Mouse (Mus musculus) liver, embryonic 12.5 days (tissue): ENCODE measurements around the gene Heatr5b. TPM values are rescaled to one million over a fixed set of nuclear protein-coding genes. Genes with fewer than 3 reads are reported as not detected.

Experiments
- ATAC-seq: fragments of 200-750 bp; cut with Nextera tagmentation; 2 replicates; pipeline ENCODE4 v1.8.0; 2017; ENCODE audit warnings: moderate number of reproducible peaks, mild to moderate bottlenecking, moderate library complexity
- H3K27ac ChIP-seq: fragments of 300-500 bp; sonication (generic); 2 replicates; pipeline ENCODE4 v1.5.1; 2016; ENCODE audit warnings: mild to moderate bottlenecking
- H3K27me3 ChIP-seq: fragments of 300-500 bp; sonication (generic); replicated peaks from 2 replicates; pipeline ENCODE4 v1.6.1; 2016; ENCODE audit warnings: mild to moderate bottlenecking, moderate library complexity
- H3K36me3 ChIP-seq: fragments of 300-500 bp; sonication (generic); 2 replicates; pipeline ENCODE4 v1.6.1; 2016; ENCODE audit warnings: mild to moderate bottlenecking, moderate library complexity
- H3K4me1 ChIP-seq: fragments of 300-500 bp; sonication (generic); 2 replicates; pipeline ENCODE4 v1.6.1; 2016
- H3K4me2 ChIP-seq: fragments of 300-500 bp; sonication (generic); 2 replicates; pipeline ENCODE4 v1.6.1; 2016; ENCODE audit warnings: mild to moderate bottlenecking, moderate library complexity
- H3K4me3 ChIP-seq: fragments of 300-500 bp; sonication (generic); 2 replicates; pipeline ENCODE4 v1.5.1; 2016; ENCODE audit warnings: mild to moderate bottlenecking, moderate library complexity
- H3K9ac ChIP-seq: fragments of 300-500 bp; sonication (generic); 2 replicates; pipeline ENCODE4 v1.6.1; 2016; ENCODE audit warnings: mild to moderate bottlenecking, moderate library complexity
- H3K9me3 ChIP-seq: fragments of 300-500 bp; sonication (generic); replicated peaks from 2 replicates; pipeline ENCODE4 v1.6.1; 2016; ENCODE audit warnings: mild to moderate bottlenecking, moderate library complexity
- WGBS: fragments of 180-500 bp; shearing (Covaris S2); methylation state at CpG from one replicate; pipeline ENCODE4 v1.1.7; 2016; ENCODE audit not compliant: insufficient replicate concordance; 5-methylcytosine and 5-hydroxymethylcytosine counted together
- polyA plus RNA-seq: library from polyadenylated mRNA; unstranded; fragments of >200 nt; fragmentation: Nextera tagmentation; extraction: Ambion mirVana; gene quantifications from 2 replicates; pipeline ENCODE4 v1.2.1, GENCODE M21; 2016

Heatr5b gene
- polyA plus RNA-seq, 1 experiment from 2014 or later = 7.6 TPM

GRCm38 (mm10) chr17:78726746-78727449, 108.3 kb downstream of the Heatr5b start:
- H3K4me1 ChIP-seq = peaks cover 31% of the 10 kb centered on the region
- no peak overlapping the region for H3K4me2 ChIP-seq
- H3K9ac ChIP-seq = no peak overlapping the region
- no peak overlapping the region for H3K4me3 ChIP-seq
- ATAC-seq = no peak
- H3K9me3 ChIP-seq = no peaks in the 10 kb centered on the region
- no peaks in the 10 kb centered on the region for H3K27me3 ChIP-seq
- H3K36me3 ChIP-seq = 0 out of 2 replicates have a peak, but pooled peaks cover 3% of the 10 kb centered on the region
- WGBS = 85% methylated on average over 14 of the region's 14 CpGs
- no peak overlapping the region for H3K27ac ChIP-seq

GRCm38 (mm10) chr17:78724461-78725055, 110.6 kb downstream of the Heatr5b start:
- Histone ChIP-seq H3K4me2 (0 out of 2 replicates have a peak overlapping the region, but pooled peaks have one; percentile 9), H3K4me3 (no peak overlapping the region), H3K9me3 (no peaks in the 10 kb centered on the region), H3K4me1 (peaks cover 28% of the 10 kb centered on the region), H3K9ac (0 out of 2 replicates have a peak overlapping the region, but pooled peaks have one; percentile 1), H3K27me3 (no peaks in the 10 kb centered on the region), H3K27ac (peak overlapping the region; percentile 30; the same call in 1 of the 2 replicates), H3K36me3 (0 out of 2 replicates have a peak, but pooled peaks cover 3% of the 10 kb centered on the region)
- ATAC-seq = peak; percentile 98
- WGBS = 47% methylated on average over 6 of the region's 6 CpGs

GRCm38 (mm10) chr17:78721690-78722089, 113.5 kb downstream of the Heatr5b start:
- H3K36me3 ChIP-seq = peaks cover 12% of the 10 kb centered on the region
- H3K9ac ChIP-seq = no peak overlapping the region
- H3K4me2 ChIP-seq = no peak overlapping the region
- 78% methylated on average over 7 of the region's 7 CpGs for WGBS
- no peak overlapping the region for H3K27ac ChIP-seq
- peaks cover 28% of the 10 kb centered on the region for H3K4me1 ChIP-seq
- H3K27me3 ChIP-seq = no peaks in the 10 kb centered on the region
- no peak for ATAC-seq
- no peak overlapping the region for H3K4me3 ChIP-seq
- H3K9me3 ChIP-seq = no peaks in the 10 kb centered on the region

GRCm38 (mm10) chr17:78719086-78719485, 116.1 kb downstream of the Heatr5b start:
- no peaks in the 10 kb centered on the region for H3K9me3 ChIP-seq
- H3K4me3 ChIP-seq = no peak overlapping the region
- no peak for ATAC-seq
- peaks cover 12% of the 10 kb centered on the region for H3K36me3 ChIP-seq
- peaks cover 17% of the 10 kb centered on the region for H3K4me1 ChIP-seq
- H3K27me3 ChIP-seq = no peaks in the 10 kb centered on the region
- no peak overlapping the region for H3K27ac ChIP-seq
- H3K4me2 ChIP-seq = no peak overlapping the region
- no peak overlapping the region for H3K9ac ChIP-seq
- 86% methylated on average over 13 of the region's 13 CpGs for WGBS

- H3K36me3 ChIP-seq = peaks cover 7% of the 10 kb centered on the region
- H3K4me2 ChIP-seq = no peak overlapping the region
- no peak for ATAC-seq
- no peak overlapping the region for H3K9ac ChIP-seq
- H3K4me1 ChIP-seq = 0 out of 2 replicates have a peak, but pooled peaks cover 9% of the 10 kb centered on the region
- H3K27ac ChIP-seq = no peak overlapping the region
- no peaks in the 10 kb centered on the region for H3K27me3 ChIP-seq
- 0 out of 2 replicates have a peak, but pooled peaks cover 4% of the 10 kb centered on the region for H3K9me3 ChIP-seq
- H3K4me3 ChIP-seq = no peak overlapping the region
- 49% methylated on average over 2 of the region's 2 CpGs for WGBS
These were observed 124.9 kb downstream of the Heatr5b start for GRCm38 (mm10) chr17:78710258-78710657.

- Histone ChIP-seq H3K4me3 (no peak overlapping the region), H3K27me3 (no peaks in the 10 kb centered on the region), H3K4me1 (0 out of 2 replicates have a peak, but pooled peaks cover 9% of the 10 kb centered on the region), H3K9ac (no peak overlapping the region), H3K4me2 (no peak overlapping the region), H3K27ac (no peak overlapping the region), H3K36me3 (peaks cover 12% of the 10 kb centered on the region), H3K9me3 (0 out of 2 replicates have a peak, but pooled peaks cover 4% of the 10 kb centered on the region)
- no peak for ATAC-seq
- WGBS = 45% methylated on average over 7 of the region's 7 CpGs
These were observed 126.7 kb downstream of the Heatr5b start for GRCm38 (mm10) chr17:78708422-78708821.

GRCm38 (mm10) chr17:78702988-78703387, 132.2 kb downstream of the Heatr5b start:
- Histone ChIP-seq H3K27me3 (no peaks in the 10 kb centered on the region), H3K4me2 (no peak overlapping the region), H3K4me3 (no peak overlapping the region), H3K27ac (no peak overlapping the region), H3K9me3 (0 out of 2 replicates have a peak, but pooled peaks cover 4% of the 10 kb centered on the region), H3K4me1 (peaks cover 13% of the 10 kb centered on the region; the same call in 1 of the 2 replicates), H3K9ac (no peak overlapping the region), H3K36me3 (peaks cover 21% of the 10 kb centered on the region)
- 80% methylated on average over 7 of the region's 7 CpGs for WGBS
- no peak for ATAC-seq

Other genes with a start within 250 kb of the Heatr5b start
- 4.7 and 4.8 TPM in 2 replicates for gene Strn, start 98.2 kb downstream of the Heatr5b start, polyA plus RNA-seq
- 20.3 and 20.8 TPM in 2 replicates for gene Gpatch11, start 203 bp upstream of the Heatr5b start, polyA plus RNA-seq
- gene Eif2ak2, start 47.2 kb upstream of the Heatr5b start, polyA plus RNA-seq = 10.3 and 12.0 TPM in 2 replicates
- 0.12 TPM in 1 of 2 replicates, not detected in the other for gene Sult6b1, start 71.6 kb upstream of the Heatr5b start, polyA plus RNA-seq
- 56.2 and 59.7 TPM in 2 replicates for gene Cebpzos, start 81.1 kb upstream of the Heatr5b start, polyA plus RNA-seq
- gene Cebpz, start 101.7 kb upstream of the Heatr5b start, polyA plus RNA-seq = 51.3 and 53.5 TPM in 2 replicates
- 38.7 and 41.8 TPM in 2 replicates for gene Ndufaf7, start 101.8 kb upstream of the Heatr5b start, polyA plus RNA-seq
- gene Prkd3, start 185.5 kb upstream of the Heatr5b start, polyA plus RNA-seq = 12.9 and 13.3 TPM in 2 replicates
- 10.0 and 11.7 TPM in 2 replicates for gene Qpct, start 216.5 kb upstream of the Heatr5b start, polyA plus RNA-seq